Mouse (Mus musculus): Measurements from ENCODE around the gene Col5a1.

GRCm38 (mm10) chr2:27894986-27895385, 8.8 kb downstream of the Col5a1 start:
- TF ChIP-seq POLR2A (IDR thresholded peaks at IDR 0.05; ENCODE audit: borderline replicate concordance, insufficient read depth, low read length) (no peak), CTCF (IDR thresholded peaks at IDR 0.05; ENCODE audit: borderline replicate concordance, insufficient read depth, low read depth, low read length) (no peak)

Data from cerebellum, adult 2 months (tissue).